Mouse (Mus musculus) neural tube, embryonic 14.5 days (tissue): Measurements from ENCODE around the gene 1700008O03Rik. TPM values are rescaled to one million over a fixed set of nuclear protein-coding genes. Genes with fewer than 3 reads are reported as not detected.

Source experiments
- ATAC-seq: fragments of 200-750 bp; cut with Nextera tagmentation; 2 replicates; pipeline ENCODE4 v1.8.0; 2017; ENCODE audit warnings: low read depth, mild to moderate bottlenecking, moderate TSS enrichment, moderate library complexity
- H3K27ac ChIP-seq: fragments of 300-500 bp; sonication (generic); 2 replicates; pipeline ENCODE4 v1.5.1; 2014; ENCODE audit warnings: low read depth, mild to moderate bottlenecking, control low read depth, low read length, moderate library complexity, mixed read lengths
- H3K27me3 ChIP-seq: fragments of 300-500 bp; sonication (generic); 2 replicates; pipeline ENCODE4 v1.6.1; 2014; ENCODE audit warnings: low read length; ENCODE audit not compliant: control insufficient read depth, insufficient read depth
- H3K36me3 ChIP-seq: fragments of 300-500 bp; sonication (generic); 2 replicates; pipeline ENCODE4 v1.6.1; 2014; ENCODE audit warnings: low read length, mixed read lengths; ENCODE audit not compliant: control insufficient read depth, insufficient read depth
- H3K4me1 ChIP-seq: fragments of 300-500 bp; sonication (generic); 2 replicates; pipeline ENCODE4 v1.6.1; 2014; ENCODE audit warnings: low read length; ENCODE audit not compliant: control insufficient read depth, insufficient read depth
- H3K4me2 ChIP-seq: fragments of 300-500 bp; sonication (generic); 2 replicates; pipeline ENCODE4 v1.6.1; 2014; ENCODE audit warnings: mild to moderate bottlenecking, low read depth, low read length, control low read depth
- H3K4me3 ChIP-seq: fragments of 300-500 bp; sonication (generic); 2 replicates; pipeline ENCODE4 v1.5.1; 2014; ENCODE audit warnings: low read depth, low read length, control low read depth, mixed read lengths
- H3K9ac ChIP-seq: fragments of 300-500 bp; sonication (generic); replicated peaks from 2 replicates; pipeline ENCODE4 v1.6.1; 2014; ENCODE audit warnings: low read depth, mild to moderate bottlenecking, control low read depth, low read length, mixed read lengths
- H3K9me3 ChIP-seq: fragments of 300-500 bp; sonication (generic); 2 replicates; pipeline ENCODE4 v1.6.1; 2016; ENCODE audit warnings: low read length; ENCODE audit not compliant: control insufficient read depth
- WGBS: fragments of 180-500 bp; shearing (Covaris S2); extraction: QIAGEN DNeasy Blood & Tissue Kit; methylation state at CpG from one replicate; pipeline ENCODE4 v1.1.7; 2014; 5-methylcytosine and 5-hydroxymethylcytosine counted together
- polyA plus RNA-seq: library from polyadenylated mRNA; unstranded; fragments of >200 nt; fragmentation: Nextera tagmentation; extraction: Ambion mirVana; gene quantifications from 2 replicates; pipeline ENCODE4 v1.2.1, GENCODE M21; 2014

Gene 1700008O03Rik
- polyA plus RNA-seq, 1 experiment from 2014 or later = 2.6 TPM

DNA sequence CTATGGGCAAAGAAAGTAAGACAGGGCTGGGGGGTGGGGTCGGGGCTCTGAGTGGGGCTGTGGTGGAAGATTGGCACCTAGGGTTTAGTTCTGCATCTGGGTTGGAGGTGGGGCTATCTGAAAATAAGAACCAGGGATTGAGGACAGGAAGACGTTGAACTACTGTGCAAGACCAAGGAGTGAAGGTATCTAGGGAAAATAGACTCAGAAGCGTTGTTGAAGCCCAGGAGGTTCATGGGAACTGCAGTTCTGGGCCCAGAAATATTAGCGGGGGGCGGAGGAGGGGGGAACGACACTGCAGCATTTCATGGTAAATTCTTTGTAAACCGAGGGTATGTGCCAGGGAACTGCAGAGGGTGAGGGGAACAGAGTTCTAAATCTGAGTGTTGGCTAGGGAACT, 12.2 kb downstream of the 1700008O03Rik start:
- 13% methylated on average over 7 of the region's 7 CpGs for WGBS
- Histone ChIP-seq H3K4me2 (peak overlapping the region; percentile 74), H3K27me3 (no peaks in the 10 kb centered on the region), H3K4me3 (peak overlapping the region; percentile 43), H3K27ac (no peak overlapping the region), H3K9me3 (no peaks in the 10 kb centered on the region), H3K4me1 (peaks cover 4% of the 10 kb centered on the region; the same call in 1 of the 2 replicates), H3K9ac (no peak overlapping the region), H3K36me3 (no peaks in the 10 kb centered on the region)
- no peak; the same call in 1 of the 2 replicates for ATAC-seq

DNA sequence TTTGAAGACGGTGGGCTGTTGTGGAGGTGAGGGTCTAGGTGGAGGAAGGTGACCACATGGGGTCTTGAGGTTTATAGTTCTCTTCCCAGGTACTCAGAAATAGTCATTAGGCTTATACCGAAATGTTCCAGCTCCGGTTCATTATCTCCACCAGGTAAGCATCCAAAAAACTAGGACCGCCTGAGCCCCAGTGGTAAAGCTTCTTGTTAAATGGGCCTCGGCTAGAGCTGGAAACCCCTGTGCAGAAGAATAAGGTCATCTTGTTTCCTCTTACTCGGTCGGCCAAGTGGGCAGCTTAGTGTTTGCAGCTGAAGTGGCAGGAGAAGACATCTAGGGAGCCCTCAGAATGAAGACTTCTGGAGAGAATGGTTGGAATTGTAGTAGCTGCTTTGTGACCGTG, 12.9 kb downstream of the 1700008O03Rik start:
- H3K9ac ChIP-seq = no peak overlapping the region
- WGBS = 90% methylated on average over 8 of the region's 8 CpGs
- H3K4me1 ChIP-seq = peaks cover 4% of the 10 kb centered on the region; the same call in 1 of the 2 replicates

DNA sequence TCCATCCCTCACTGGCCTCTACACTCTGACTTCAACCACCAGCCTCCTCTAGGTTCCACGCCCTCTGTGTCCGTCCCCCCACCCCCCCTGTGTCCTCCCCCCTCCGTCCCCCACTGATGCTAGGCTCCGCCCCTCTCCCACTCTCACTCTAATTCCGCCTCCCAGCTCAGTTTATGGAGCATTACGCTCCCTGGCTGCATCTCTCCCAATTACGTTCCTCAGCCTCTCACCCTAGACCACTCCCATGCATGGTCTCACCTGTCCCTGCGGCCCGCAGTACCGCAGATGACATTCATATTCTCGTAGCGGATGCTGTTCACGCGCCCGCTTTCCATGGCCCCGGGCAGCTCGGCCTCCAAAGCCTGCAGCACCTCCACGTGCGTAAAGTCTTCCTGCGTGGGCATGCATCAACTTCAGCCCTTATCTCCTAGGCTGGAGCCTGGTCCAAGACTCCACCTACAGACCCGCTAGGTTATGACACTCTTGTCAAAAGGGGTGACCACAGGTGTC, 24.8 kb downstream of the 1700008O03Rik start:
- peaks cover 12% of the 10 kb centered on the region for H3K4me1 ChIP-seq
- peak overlapping the region; percentile 69; the same call in 1 of the 2 replicates for H3K9ac ChIP-seq
- no peaks in the 10 kb centered on the region for H3K9me3 ChIP-seq
- H3K36me3 ChIP-seq = no peaks in the 10 kb centered on the region
- ATAC-seq = peak; percentile 41
- peak overlapping the region; percentile 43 for H3K4me3 ChIP-seq
- no peaks in the 10 kb centered on the region for H3K27me3 ChIP-seq
- peak overlapping the region; percentile 80 for H3K4me2 ChIP-seq
- 4% methylated on average over 21 of the region's 21 CpGs for WGBS
- H3K27ac ChIP-seq = peak overlapping the region; percentile 89

More for the DNA sequence above, 12.9 kb downstream of the 1700008O03Rik start:
- no peak for ATAC-seq
- Histone ChIP-seq H3K36me3 (no peaks in the 10 kb centered on the region), H3K4me2 (no peak overlapping the region), H3K27ac (no peak overlapping the region), H3K27me3 (no peaks in the 10 kb centered on the region), H3K4me3 (no peak overlapping the region), H3K9me3 (no peaks in the 10 kb centered on the region)

DNA sequence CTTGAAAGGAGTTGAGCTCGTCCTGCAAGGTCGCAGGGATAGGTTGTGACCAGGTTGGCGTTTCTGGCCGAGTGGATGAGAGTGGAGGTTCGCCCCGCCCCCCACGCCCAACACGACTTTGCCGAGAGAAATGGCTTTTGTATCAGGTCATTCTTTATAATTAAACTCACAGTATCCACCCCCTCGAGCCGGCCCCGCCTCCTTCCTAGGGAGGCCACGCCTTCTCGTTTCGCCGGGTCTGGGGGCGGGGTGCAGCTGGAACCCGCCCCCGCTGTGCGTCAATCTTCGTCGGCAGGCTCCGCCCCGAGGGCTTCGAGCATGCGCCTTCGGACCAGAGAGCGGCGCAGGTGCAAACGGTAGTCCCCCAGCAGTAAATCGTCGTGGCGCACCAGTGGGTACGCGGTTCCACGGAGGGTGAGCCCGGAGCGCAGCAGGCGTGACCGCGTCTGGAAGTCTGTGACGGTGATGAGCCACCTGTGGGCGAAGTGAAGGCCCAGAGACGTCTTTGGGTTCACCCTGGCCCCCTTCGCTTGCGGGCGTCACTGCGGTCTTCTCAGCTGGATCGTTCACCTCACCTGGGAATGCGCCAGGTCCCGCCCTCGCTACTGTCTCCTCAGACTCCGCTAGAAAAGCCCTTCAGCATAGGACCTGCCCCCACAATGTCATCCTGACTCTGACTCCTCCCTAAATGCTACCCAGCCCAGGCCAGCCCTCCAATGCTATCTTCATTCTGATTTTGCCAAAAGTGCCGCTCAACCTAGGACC, 25.5 kb downstream of the 1700008O03Rik start:
- H3K4me2 ChIP-seq = peak overlapping the region; percentile 80
- ATAC-seq = peak; percentile 82
- H3K9me3 ChIP-seq = no peaks in the 10 kb centered on the region
- peak overlapping the region; percentile 69 for H3K9ac ChIP-seq
- under 1% methylated on average over 53 of the region's 54 CpGs for WGBS
- peaks cover 12% of the 10 kb centered on the region for H3K4me1 ChIP-seq
- H3K27ac ChIP-seq = peak overlapping the region; percentile 89
- no peaks in the 10 kb centered on the region for H3K36me3 ChIP-seq
- H3K4me3 ChIP-seq = peak overlapping the region; percentile 43
- H3K27me3 ChIP-seq = 0 out of 2 replicates have a peak, but pooled peaks cover 3% of the 10 kb centered on the region

DNA sequence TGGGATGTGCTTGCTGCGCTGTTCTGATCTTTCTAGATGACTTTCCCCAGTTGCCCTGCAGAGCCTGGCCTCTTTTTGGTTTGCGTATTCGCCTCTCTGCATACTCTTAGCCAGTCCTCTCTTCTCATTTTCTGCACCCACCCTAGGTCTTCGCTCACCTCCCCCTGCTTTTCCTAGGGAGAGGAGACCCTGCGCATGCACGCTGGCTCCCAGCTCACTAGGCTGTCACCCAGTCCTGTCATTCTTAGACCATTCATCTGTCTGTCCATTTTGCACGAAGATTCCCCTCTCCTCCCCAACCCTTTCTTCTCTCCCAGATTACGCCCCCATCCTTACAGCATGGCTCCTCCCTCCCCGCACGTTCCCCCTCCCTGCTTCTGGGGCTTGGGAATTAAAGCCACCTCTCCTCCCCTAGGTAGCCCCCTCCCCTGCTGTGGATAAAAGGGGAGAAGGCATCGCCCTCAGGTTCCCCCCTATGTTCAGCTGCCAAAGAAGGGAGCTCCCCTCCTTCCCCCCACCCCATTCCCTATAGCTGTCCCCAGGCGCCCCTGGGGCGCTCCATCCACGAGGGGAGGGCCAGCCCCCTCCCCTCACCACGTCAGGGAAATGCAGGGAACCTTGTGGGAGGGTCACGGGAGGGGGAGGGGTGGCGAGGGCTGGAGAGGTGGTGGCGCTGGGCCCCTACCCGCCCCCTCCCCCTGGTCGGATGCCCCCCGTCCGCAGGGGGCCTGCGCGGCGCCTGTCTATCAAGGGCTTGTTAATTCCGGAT, 26.6 kb downstream of the 1700008O03Rik start:
- Histone ChIP-seq H3K4me1 (peaks cover 12% of the 10 kb centered on the region), H3K27me3 (peaks cover 7% of the 10 kb centered on the region; the same call in 1 of the 2 replicates), H3K9ac (peak overlapping the region; percentile 69), H3K4me2 (peak overlapping the region; percentile 80), H3K4me3 (peak overlapping the region; percentile 43), H3K36me3 (peaks cover 4% of the 10 kb centered on the region; the same call in 1 of the 2 replicates), H3K27ac (peak overlapping the region; percentile 89), H3K9me3 (no peaks in the 10 kb centered on the region)
- WGBS = 2% methylated on average over 22 of the region's 26 CpGs
- ATAC-seq = peak; percentile 12

DNA sequence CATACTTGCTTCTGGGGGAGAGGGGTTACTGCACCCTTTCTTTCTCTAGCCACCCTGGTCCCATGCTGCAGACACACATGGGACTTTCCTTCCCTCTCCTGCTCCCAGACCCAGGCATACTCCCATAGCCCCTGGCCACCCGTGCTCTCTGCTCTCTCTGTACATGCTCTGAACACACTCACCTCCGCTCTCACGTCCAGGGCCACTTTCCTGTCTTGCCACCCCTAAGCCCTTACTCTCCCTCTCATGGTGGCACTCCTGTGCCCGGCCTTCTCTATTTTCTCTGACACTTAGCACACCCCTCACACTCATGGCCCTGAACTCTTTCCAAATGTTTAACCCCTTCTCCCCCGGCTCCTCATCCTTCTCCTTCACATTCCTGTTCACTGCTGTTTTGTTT, 27.6 kb downstream of the 1700008O03Rik start:
- H3K9me3 ChIP-seq = no peaks in the 10 kb centered on the region
- 16% methylated on average over 5 of the region's 5 CpGs for whole genome bisulfite sequencing
- H3K27ac ChIP-seq = no peak overlapping the region
- H3K36me3 ChIP-seq = peaks cover 4% of the 10 kb centered on the region; the same call in 1 of the 2 replicates
- peaks cover 14% of the 10 kb centered on the region; the same call in 1 of the 2 replicates for H3K27me3 ChIP-seq
- H3K4me1 ChIP-seq = peaks cover 12% of the 10 kb centered on the region
- no peak overlapping the region for H3K4me2 ChIP-seq
- H3K4me3 ChIP-seq = no peak overlapping the region
- ATAC-seq = no peak
- no peak overlapping the region for H3K9ac ChIP-seq

DNA sequence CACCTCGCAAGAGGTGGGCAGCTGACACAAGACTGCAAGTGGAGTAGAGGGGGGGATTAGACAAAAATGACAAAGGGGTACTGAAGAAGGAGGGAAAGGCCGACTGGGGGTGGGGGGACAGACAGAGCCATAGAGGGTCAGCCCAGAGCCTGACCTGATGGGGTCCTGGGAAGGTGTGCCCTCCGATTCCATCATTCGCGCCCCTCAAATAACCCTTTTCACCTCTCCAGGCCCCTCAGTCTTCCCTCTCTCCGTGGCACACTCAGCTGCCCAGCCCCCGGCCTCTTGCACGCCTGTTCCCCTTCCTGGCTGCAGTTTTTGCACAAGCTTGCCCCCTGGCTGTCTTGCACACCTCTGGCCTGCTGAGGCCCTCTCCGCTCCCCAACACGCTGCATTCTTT, 28.1 kb downstream of the 1700008O03Rik start:
- H3K9me3 ChIP-seq = no peaks in the 10 kb centered on the region
- no peak for ATAC-seq
- no peak overlapping the region for H3K27ac ChIP-seq
- no peak overlapping the region for H3K4me2 ChIP-seq
- H3K4me3 ChIP-seq = no peak overlapping the region
- H3K36me3 ChIP-seq = peaks cover 4% of the 10 kb centered on the region; the same call in 1 of the 2 replicates
- peaks cover 12% of the 10 kb centered on the region for H3K4me1 ChIP-seq
- H3K9ac ChIP-seq = no peak overlapping the region
- peaks cover 18% of the 10 kb centered on the region for H3K27me3 ChIP-seq
- WGBS = 24% methylated on average over 10 of the region's 10 CpGs

DNA sequence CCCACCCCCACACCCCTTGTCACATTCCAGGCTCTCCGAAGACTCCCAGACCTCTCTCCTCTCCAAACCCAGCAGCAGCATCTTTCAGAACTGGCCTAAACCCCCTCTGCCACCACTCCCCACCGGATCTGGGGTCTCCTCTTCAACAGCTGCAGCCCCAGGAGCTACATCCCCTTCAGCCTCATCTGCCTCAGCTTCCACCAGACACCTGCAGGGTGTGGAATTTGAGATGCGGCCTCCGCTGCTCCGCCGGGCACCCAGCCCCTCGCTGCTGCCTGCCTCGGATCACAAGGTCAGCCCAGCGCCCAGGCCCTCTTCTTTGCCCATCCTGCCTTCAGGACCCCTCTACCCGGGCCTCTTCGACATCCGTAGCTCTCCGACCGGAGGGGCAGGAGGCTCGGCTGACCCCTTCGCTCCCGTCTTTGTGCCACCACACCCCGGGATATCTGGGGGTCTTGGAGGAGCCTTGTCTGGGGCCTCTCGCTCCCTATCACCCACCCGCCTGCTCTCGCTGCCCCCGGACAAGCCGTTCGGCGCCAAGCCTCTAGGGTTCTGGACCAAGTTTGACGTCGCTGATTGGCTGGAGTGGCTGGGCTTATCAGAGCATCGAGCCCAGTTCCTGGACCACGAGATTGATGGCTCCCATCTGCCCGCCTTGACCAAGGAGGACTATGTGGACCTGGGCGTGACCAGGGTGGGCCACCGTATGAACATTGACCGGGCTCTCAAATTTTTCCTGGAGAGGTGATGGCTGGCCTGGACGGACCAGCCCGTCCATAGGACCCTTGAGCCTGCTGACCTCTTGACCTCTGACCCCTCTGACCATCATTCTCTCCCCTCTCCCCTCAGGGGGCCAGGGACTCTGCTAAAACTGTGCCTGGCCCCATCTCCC, 28.8 kb downstream of the 1700008O03Rik start:
- WGBS = 3% methylated on average over 35 of the region's 35 CpGs
- Histone ChIP-seq H3K4me2 (no peak overlapping the region), H3K27ac (no peak overlapping the region), H3K9ac (no peak overlapping the region), H3K4me3 (no peak overlapping the region), H3K9me3 (no peaks in the 10 kb centered on the region), H3K27me3 (peaks cover 24% of the 10 kb centered on the region), H3K36me3 (peaks cover 7% of the 10 kb centered on the region; the same call in 1 of the 2 replicates), H3K4me1 (peaks cover 12% of the 10 kb centered on the region)
- no peak for ATAC-seq
